Mouse (Mus musculus) lung, postnatal 0 days (tissue): ENCODE measurements around the gene Unc93a.
"Not testable (repeated sequence)": the region's sequence is repeated elsewhere in the genome, so short reads cannot be mapped to it uniquely, and the experiment has no call there.

Experiments
- CTCF ChIP-seq: IDR thresholded peaks from 2 replicates; pipeline ENCODE4 v1.5.1; 2016; ENCODE audit warnings: antibody characterized with exemption, mild to moderate bottlenecking
- EP300 ChIP-seq: IDR thresholded peaks from 2 replicates; pipeline ENCODE4 v1.6.1; 2016; ENCODE audit warnings: antibody characterized with exemption, mild to moderate bottlenecking, control low read depth

DNA sequence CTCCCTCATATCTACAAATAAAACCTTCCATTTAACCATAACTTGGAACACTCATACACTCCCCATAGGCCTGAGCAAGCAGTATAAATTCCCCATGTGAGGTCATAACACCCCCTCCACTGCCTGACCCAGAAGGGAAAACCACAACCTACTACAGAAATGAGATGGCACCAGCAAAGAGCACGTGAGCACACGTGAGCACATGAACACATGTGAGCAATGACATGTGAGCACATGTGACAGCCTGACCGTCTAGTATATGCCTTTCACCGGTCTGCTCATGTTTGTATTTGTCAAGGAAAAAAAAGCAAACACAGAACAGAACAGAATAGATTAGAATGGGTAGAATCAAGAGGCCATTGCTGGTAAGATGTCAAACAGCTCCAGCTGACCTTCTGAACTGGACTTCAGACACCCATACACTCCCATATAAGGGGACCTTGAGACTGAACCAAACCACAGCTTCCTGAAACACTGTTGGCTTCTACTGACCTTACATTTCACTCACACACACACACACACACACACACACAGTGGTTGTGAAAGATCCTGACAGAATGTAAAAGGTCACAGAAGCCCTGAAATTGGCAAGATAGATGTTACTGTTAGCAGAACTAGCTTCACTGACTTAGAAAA, 13.1 kb upstream of the Unc93a start:
- TF ChIP-seq EP300, CTCF: not testable (repeated sequence)
